Mouse (Mus musculus) limb, embryonic 14.5 days (tissue): ENCODE results near the gene Pla2g4b. TPM values are rescaled to one million over a fixed set of nuclear protein-coding genes. Genes with fewer than 3 reads are reported as not detected.
A peak's percentile ranks its signal among the peaks of the same experiment; 100 is the strongest.

Source experiments
- ATAC-seq: fragments of 200-750 bp; cut with Nextera tagmentation; 2 replicates; pipeline ENCODE4 v1.8.0; 2017; ENCODE audit warnings: low read depth, moderate number of reproducible peaks, moderate TSS enrichment; ENCODE audit not compliant: low FRiP score
- DNase-seq: peaks from one replicate; pipeline ENCODE4 v3.0.0-alpha.2; 2015; ENCODE audit warnings: low spot score
- H3K27ac ChIP-seq: fragments of 300-500 bp; sonication (generic); replicated peaks from 2 replicates; pipeline ENCODE4 v1.5.1; 2014; ENCODE audit warnings: low read depth, mild to moderate bottlenecking, low read length, moderate library complexity, mixed read lengths
- H3K27me3 ChIP-seq: fragments of 300-500 bp; sonication (generic); 2 replicates; pipeline ENCODE4 v1.6.1; 2014; ENCODE audit warnings: low read length, mixed read lengths; ENCODE audit not compliant: control insufficient read depth, insufficient read depth
- H3K36me3 ChIP-seq: fragments of 300-500 bp; sonication (generic); 2 replicates; pipeline ENCODE4 v1.6.1; 2014; ENCODE audit warnings: mild to moderate bottlenecking, low read length, moderate library complexity, mixed read lengths; ENCODE audit not compliant: control insufficient read depth, insufficient read depth
- H3K4me1 ChIP-seq: fragments of 300-500 bp; sonication (generic); 2 replicates; pipeline ENCODE4 v1.6.1; 2014; ENCODE audit warnings: antibody characterized with exemption, low read length, mixed read lengths; ENCODE audit not compliant: control insufficient read depth, insufficient read depth
- H3K4me2 ChIP-seq: fragments of 300-500 bp; sonication (generic); replicated peaks from 2 replicates; pipeline ENCODE4 v1.6.1; 2014; ENCODE audit warnings: low read depth, mild to moderate bottlenecking, low read length, moderate library complexity; ENCODE audit not compliant: severe bottlenecking
- H3K4me3 ChIP-seq: fragments of 300-500 bp; sonication (generic); replicated peaks from 2 replicates; pipeline ENCODE4 v1.5.1; 2014; ENCODE audit warnings: low read length
- H3K9ac ChIP-seq: fragments of 300-500 bp; sonication (generic); 2 replicates; pipeline ENCODE4 v1.6.1; 2014; ENCODE audit warnings: mild to moderate bottlenecking, low read depth, low read length, moderate library complexity; ENCODE audit not compliant: severe bottlenecking
- H3K9me3 ChIP-seq: fragments of 300-500 bp; sonication (generic); 2 replicates; pipeline ENCODE4 v1.6.1; 2016; ENCODE audit warnings: low read length; ENCODE audit not compliant: control insufficient read depth
- POLR2A ChIP-seq: fragments of 200-500 bp; IDR thresholded peaks from 2 replicates; pipeline ENCODE4 v1.8.0; 2012; ENCODE audit warnings: inconsistent platforms, mild to moderate bottlenecking, moderate library complexity, borderline replicate concordance; ENCODE audit not compliant: insufficient read depth, insufficient read length; ENCODE audit errors: extremely low read depth
- WGBS: fragments of 180-500 bp; shearing (Covaris S2); extraction: QIAGEN DNeasy Blood & Tissue Kit; methylation state at CpG from one replicate; pipeline ENCODE4 v1.1.7; 2014; 5-methylcytosine and 5-hydroxymethylcytosine counted together
- polyA plus RNA-seq, 2 experiments: library from polyadenylated mRNA; depleted of rRNA in 1 of 2; stranded (reverse) in 1 of 2; unstranded in 1 of 2; fragments of >200 nt; fragmentation: Nextera tagmentation in 1 of 2; extraction: Ambion mirVana in 1 of 2; gene quantifications; 2 replicates each; pipeline versions ENCODE4 v1.2.1 to v1.2.3; 2012 to 2014

The Pla2g4b gene
- polyA plus RNA-seq, 2 experiments = 1.7 to 21.9 TPM

GRCm38 (mm10) chr2:120068555-120069465 is 35.6 kb downstream of the Pla2g4b start:
- Histone ChIP-seq H3K27me3 (no peaks in the 10 kb centered on the region), H3K27ac (no peak overlapping the region), H3K4me1 (no peaks in the 10 kb centered on the region), H3K36me3 (no peaks in the 10 kb centered on the region), H3K4me3 (no peak overlapping the region), H3K9ac (no peak overlapping the region; the same call in 1 of the 2 replicates), H3K9me3 (no peaks in the 10 kb centered on the region), H3K4me2 (no peak overlapping the region)
- peak; percentile 21; the same call in 1 of the 2 replicates for ATAC-seq
- WGBS = 45% methylated on average over 16 of the region's 16 CpGs
- DNase-seq = peak; percentile 25
- no peak for TF ChIP-seq POLR2A

DNA sequence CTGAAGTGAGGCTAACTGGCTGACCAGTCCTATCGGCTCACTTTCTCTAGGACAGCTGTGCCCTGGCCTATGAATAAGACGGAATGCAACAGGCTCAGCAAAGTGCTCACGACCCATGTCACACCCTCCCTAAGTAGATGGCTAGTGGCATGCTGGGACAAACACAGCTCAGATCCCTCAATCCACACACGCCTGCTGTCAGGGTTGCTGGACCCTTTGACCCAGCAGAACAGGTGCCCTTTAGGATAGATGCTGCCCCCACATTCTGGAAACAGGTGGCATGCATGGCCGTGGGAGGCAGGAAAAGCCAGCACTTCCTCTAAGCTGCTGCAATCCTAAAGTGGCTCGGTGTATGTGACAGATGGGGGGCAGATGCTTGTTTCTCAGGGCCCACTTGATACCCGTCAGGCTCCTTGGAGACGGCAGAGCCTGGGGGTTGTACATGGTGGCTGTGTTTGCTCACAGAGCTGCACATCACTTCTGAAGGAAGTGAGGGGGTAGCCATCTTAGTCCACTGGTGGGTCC is 36.3 kb downstream of the Pla2g4b start:
- no peak overlapping the region for H3K27ac ChIP-seq
- 60% methylated on average over 8 of the region's 8 CpGs for WGBS
- H3K4me3 ChIP-seq = no peak overlapping the region
- ATAC-seq (peak; percentile 84), DNase-seq (peak; percentile 44)
- H3K9me3 ChIP-seq = no peaks in the 10 kb centered on the region
- H3K4me2 ChIP-seq = no peak overlapping the region
- H3K9ac ChIP-seq = no peak overlapping the region; the same call in 1 of the 2 replicates
- H3K27me3 ChIP-seq = no peaks in the 10 kb centered on the region
- no peak for TF ChIP-seq POLR2A
- no peaks in the 10 kb centered on the region for H3K36me3 ChIP-seq
- H3K4me1 ChIP-seq = no peaks in the 10 kb centered on the region

- Histone ChIP-seq H3K4me3 (no peak overlapping the region), H3K27me3 (peaks cover 12% of the 10 kb centered on the region), H3K27ac (no peak overlapping the region), H3K4me1 (no peaks in the 10 kb centered on the region), H3K4me2 (no peak overlapping the region), H3K9me3 (no peaks in the 10 kb centered on the region), H3K36me3 (no peaks in the 10 kb centered on the region), H3K9ac (no peak overlapping the region)
- ATAC-seq (no peak), DNase-seq (no peak)
- WGBS = 92% methylated on average over 4 of the region's 4 CpGs
- no peak for TF ChIP-seq POLR2A
Observed at GRCm38 (mm10) chr2:120074096-120074495, 40.9 kb downstream of the Pla2g4b start.

GRCm38 (mm10) chr2:120076076-120076705 is 43.0 kb downstream of the Pla2g4b start:
- ATAC-seq (peak; percentile 66; the same call in 1 of the 2 replicates), DNase-seq (peak; percentile 51)
- H3K4me1 ChIP-seq = no peaks in the 10 kb centered on the region
- no peaks in the 10 kb centered on the region for H3K9me3 ChIP-seq
- H3K36me3 ChIP-seq = no peaks in the 10 kb centered on the region
- TF ChIP-seq POLR2A = no peak
- peak overlapping the region; percentile 31; the same call in 1 of the 2 replicates for H3K9ac ChIP-seq
- no peak overlapping the region for H3K27ac ChIP-seq
- peak overlapping the region; percentile 65 for H3K4me2 ChIP-seq
- WGBS = 2% methylated on average over 36 of the region's 36 CpGs
- H3K27me3 ChIP-seq = peaks cover 12% of the 10 kb centered on the region
- H3K4me3 ChIP-seq = peak overlapping the region; percentile 36

DNA sequence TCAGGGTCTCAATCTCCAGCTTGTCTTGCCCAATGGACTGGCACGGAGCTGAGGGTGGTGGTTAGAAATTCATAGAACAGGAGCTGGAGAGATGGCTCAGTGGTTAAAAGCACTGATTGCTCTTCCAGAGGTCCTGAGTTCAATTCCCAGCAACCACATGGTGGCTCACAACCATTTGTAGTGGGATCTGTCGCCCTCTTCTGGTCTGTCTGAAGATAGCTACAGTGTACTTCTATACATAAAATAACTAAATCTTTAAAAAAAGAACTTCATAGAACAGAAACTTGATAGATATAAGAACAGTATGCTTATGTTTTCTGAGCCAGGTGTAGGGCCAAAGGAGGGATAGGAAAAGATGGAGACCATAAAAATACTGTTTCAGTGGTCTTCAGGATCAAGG is 49.2 kb downstream of the Pla2g4b start:
- Histone ChIP-seq H3K4me2 (no peak overlapping the region), H3K9ac (no peak overlapping the region), H3K36me3 (no peaks in the 10 kb centered on the region), H3K4me3 (no peak overlapping the region), H3K4me1 (no peaks in the 10 kb centered on the region), H3K9me3 (no peaks in the 10 kb centered on the region), H3K27ac (no peak overlapping the region), H3K27me3 (no peaks in the 10 kb centered on the region)
- no peak for ATAC-seq
- TF ChIP-seq POLR2A = no peak
- WGBS = 75% methylated on average over 2 of the region's 2 CpGs
- DNase-seq = no peak
